Mouse (Mus musculus) embryonic facial prominence, embryonic 11.5 days (tissue): Measurements from ENCODE around the gene Phf1. TPM values are rescaled to one million over a fixed set of nuclear protein-coding genes. Genes with fewer than 3 reads are reported as not detected.
"Not testable (repeated sequence)": the region's sequence is repeated elsewhere in the genome, so short reads cannot be mapped to it uniquely, and the experiment has no call there.

Experiments
- ATAC-seq: fragments of 200-750 bp; cut with Nextera tagmentation; replicated peaks from 2 replicates; pipeline ENCODE4 v1.8.0; 2017; ENCODE audit warnings: low read depth; ENCODE audit not compliant: insufficient number of reproducible peaks, low FRiP score, low TSS enrichment
- DNase-seq: peaks from one replicate; pipeline ENCODE4 v3.0.0-alpha.2; 2015; ENCODE audit warnings: low spot score
- H3K27ac ChIP-seq: fragments of 300-500 bp; sonication (generic); replicated peaks from 2 replicates; pipeline ENCODE4 v1.5.1; 2014; ENCODE audit warnings: mild to moderate bottlenecking, low read depth, low read length, control low read depth
- H3K27me3 ChIP-seq: fragments of 300-500 bp; sonication (generic); 2 replicates; pipeline ENCODE4 v1.6.1; 2014; ENCODE audit warnings: mild to moderate bottlenecking, low read length, moderate library complexity, mixed read lengths; ENCODE audit not compliant: control insufficient read depth, insufficient read depth
- H3K36me3 ChIP-seq: fragments of 300-500 bp; sonication (generic); replicated peaks from 2 replicates; pipeline ENCODE4 v1.6.1; 2014; ENCODE audit warnings: low read depth, mild to moderate bottlenecking, low read length, moderate library complexity, mixed read lengths; ENCODE audit not compliant: control insufficient read depth, insufficient read depth
- H3K4me1 ChIP-seq: fragments of 300-500 bp; sonication (generic); 2 replicates; pipeline ENCODE4 v1.6.1; 2014; ENCODE audit warnings: low read length, mixed read lengths; ENCODE audit not compliant: control insufficient read depth, insufficient read depth
- H3K4me2 ChIP-seq: fragments of 300-500 bp; sonication (generic); 2 replicates; pipeline ENCODE4 v1.6.1; 2014; ENCODE audit warnings: low read depth, mild to moderate bottlenecking, control low read depth, low read length, moderate library complexity
- H3K4me3 ChIP-seq: fragments of 300-500 bp; sonication (generic); 2 replicates; pipeline ENCODE4 v1.5.1; 2014; ENCODE audit warnings: low read depth, low read length, control low read depth
- H3K9ac ChIP-seq: fragments of 300-500 bp; sonication (generic); replicated peaks from 2 replicates; pipeline ENCODE4 v1.6.1; 2014; ENCODE audit warnings: mild to moderate bottlenecking, control low read depth, low read length
- H3K9me3 ChIP-seq: fragments of 300-500 bp; sonication (generic); replicated peaks from 2 replicates; pipeline ENCODE4 v1.6.1; 2016; ENCODE audit warnings: mild to moderate bottlenecking, low read length, inconsistent platforms, mixed read lengths; ENCODE audit not compliant: control insufficient read depth
- WGBS: fragments of 180-500 bp; shearing (Covaris S2); extraction: QIAGEN DNeasy Blood & Tissue Kit; methylation state at CpG from one replicate; pipeline ENCODE4 v1.1.7; 2014; 5-methylcytosine and 5-hydroxymethylcytosine counted together
- polyA plus RNA-seq: library from polyadenylated mRNA; unstranded; fragments of >200 nt; fragmentation: Nextera tagmentation; extraction: Ambion mirVana; gene quantifications from 2 replicates; pipeline ENCODE4 v1.2.1, GENCODE M21; 2014

The Phf1 gene
- polyA plus RNA-seq, 1 experiment from 2014 or later, result 3.7 TPM

DNA sequence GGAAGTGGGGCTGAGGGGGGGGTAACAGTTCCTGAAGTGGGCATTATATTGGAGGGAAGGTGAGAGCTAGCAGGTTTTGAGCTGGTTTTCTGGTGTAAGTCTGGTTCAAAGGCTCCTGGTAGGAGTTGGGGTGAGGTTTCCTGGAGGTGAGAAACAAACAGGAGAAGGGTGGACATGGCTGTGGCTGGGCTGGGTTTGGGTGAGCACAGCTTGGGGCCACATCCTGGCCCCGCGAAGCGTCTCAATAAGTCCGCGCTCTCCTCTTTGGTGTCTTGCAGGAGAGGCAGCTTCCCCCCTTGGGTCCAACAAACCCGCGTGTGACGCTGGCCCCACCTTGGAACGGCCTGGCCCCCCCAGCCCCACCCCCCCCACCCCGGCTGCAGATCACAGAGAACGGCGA, 37.4 kb downstream of the Phf1 start:
- Histone ChIP-seq H3K9ac (no peak overlapping the region), H3K36me3 (peaks cover 2% of the 10 kb centered on the region), H3K27ac (no peak overlapping the region), H3K9me3 (no peaks in the 10 kb centered on the region), H3K27me3 (no peaks in the 10 kb centered on the region), H3K4me2 (no peak overlapping the region), H3K4me1 (peaks cover 10% of the 10 kb centered on the region; the same call in 1 of the 2 replicates), H3K4me3 (no peak overlapping the region)
- ATAC-seq (no peak), DNase-seq (no peak)
- WGBS, result 71% methylated on average over 7 of the region's 12 CpGs

DNA sequence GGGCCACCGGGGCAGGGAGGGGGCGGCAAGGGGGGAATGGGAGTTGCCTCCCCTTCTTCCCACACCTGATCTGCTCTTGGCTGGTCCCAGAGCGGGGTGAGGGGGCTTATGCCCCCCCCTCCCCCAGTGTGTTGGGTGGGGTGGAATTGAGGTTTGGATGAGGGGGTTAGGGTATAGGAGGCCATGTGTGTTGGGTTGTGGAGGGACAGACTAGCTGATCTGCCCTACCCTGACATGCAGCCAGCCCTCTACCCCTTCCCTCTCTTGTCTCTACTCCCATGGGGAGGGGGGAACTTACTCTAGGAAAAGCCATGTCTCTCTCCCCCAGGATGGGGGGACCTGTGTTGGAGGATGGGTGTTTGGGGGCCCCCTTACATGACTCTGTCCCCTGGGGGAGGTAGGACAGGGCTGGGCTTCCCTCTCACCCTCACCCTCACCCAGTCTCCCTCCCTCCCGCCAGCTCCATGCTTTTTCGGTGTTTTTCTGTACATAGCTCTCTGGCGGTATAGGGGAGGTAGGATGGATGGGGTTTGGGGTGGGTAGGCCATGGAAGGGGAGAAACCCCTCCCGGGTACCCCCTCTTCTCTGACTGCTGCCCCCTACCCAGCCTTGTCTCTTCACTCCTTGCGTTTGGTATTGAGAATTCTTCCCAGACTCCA, 38.5 kb downstream of the Phf1 start:
- H3K9me3 ChIP-seq, result no peaks in the 10 kb centered on the region
- H3K4me2 ChIP-seq, result peak overlapping the region; percentile 3
- no peaks in the 10 kb centered on the region for H3K27me3 ChIP-seq
- H3K9ac ChIP-seq, result peak overlapping the region; percentile 10; the same call in 1 of the 2 replicates
- ATAC-seq, result no peak
- no peak overlapping the region for H3K27ac ChIP-seq
- no peak for DNase-seq
- no peak overlapping the region for H3K4me3 ChIP-seq
- 40% methylated on average over 6 of the region's 8 CpGs for WGBS
- H3K4me1 ChIP-seq, result peaks cover 10% of the 10 kb centered on the region; the same call in 1 of the 2 replicates
- H3K36me3 ChIP-seq, result peaks cover 8% of the 10 kb centered on the region

DNA sequence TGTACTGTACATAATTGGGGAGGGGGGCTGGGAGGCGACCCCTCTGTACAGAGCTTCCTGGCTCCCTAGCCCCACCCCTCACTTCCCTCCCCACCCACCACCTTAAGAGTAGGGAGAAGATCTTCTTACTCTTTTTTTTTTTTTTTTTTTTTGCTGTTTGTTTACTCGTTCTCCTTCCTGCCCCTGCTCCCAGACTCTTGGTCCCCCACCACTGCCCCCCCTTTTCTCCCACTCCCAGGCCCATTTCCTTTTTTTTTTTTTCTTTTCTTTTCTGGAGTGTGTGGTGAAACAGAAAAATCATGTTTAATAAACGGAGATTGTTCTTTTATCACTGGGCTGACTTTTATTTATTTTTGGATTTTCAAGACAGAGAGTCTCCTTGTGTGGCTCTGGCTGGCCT, 39.3 kb downstream of the Phf1 start:
- H3K27ac ChIP-seq, result no peak overlapping the region; the same call in 1 of the 2 replicates
- DNase-seq (no peak), ATAC-seq (no peak)
- H3K4me1 ChIP-seq, result peaks cover 10% of the 10 kb centered on the region; the same call in 1 of the 2 replicates
- WGBS, result 5% methylated on average over 3 of the region's 3 CpGs
- peak overlapping the region; percentile 80 for H3K4me2 ChIP-seq
- H3K4me3 ChIP-seq, result peak overlapping the region; percentile 83
- peaks cover 7% of the 10 kb centered on the region for H3K36me3 ChIP-seq
- no peaks in the 10 kb centered on the region for H3K27me3 ChIP-seq
- no peaks in the 10 kb centered on the region for H3K9me3 ChIP-seq
- peak overlapping the region; percentile 81 for H3K9ac ChIP-seq

DNA sequence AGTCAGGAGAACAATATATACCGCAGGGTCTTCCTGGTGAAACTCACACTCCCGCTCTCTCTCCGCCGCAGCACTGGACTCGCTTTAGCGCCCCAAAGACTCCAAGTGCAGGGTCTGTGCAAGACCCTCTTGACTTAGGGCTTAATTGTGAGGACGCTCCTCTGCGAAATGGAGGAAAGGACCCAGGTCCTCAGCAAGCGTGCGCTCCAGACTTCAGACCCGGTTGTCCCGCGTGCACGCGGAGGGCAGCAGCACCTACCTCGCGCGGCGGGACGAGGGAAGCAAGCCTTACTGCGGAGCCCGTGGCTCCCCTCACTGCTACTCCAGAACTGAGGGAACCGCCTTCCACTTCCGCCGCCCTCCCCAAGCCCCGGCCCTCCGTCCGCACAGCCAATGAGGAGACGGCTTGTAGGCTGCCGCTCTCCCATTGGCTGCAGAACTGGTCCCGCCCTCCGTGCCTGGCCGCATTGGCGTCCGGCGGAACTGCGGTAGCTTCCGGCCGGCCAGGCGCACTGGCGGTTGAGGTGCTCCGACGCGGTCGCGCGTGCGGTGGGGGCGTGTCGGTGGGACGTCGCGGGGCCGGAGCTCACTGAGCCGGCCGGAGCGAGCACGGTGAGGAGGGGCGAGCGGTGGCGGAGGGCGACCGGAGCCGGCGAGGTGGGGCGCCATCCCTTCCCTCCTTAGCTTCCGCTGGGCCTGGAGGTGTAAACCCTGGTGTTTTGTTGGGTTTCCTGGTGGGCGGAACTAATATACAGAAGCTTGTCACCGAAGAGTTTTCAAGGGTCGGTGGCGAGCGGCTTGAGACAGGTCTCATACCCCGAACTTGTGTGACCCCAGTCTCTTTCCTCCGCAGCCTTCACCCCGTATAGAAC, 40.1 kb downstream of the Phf1 start, which contains the start of gene Zbtb9:
Zbtb9 (plus strand) TSS at position 465 of the 872 bp plus-strand sequence.
- Histone ChIP-seq H3K4me2 (peak within 1 kb of the TSS; percentile 80), H3K4me3 (peak within 1 kb of the TSS; percentile 83), H3K4me1 (peaks cover 10% of the 10 kb centered on the region; the same call in 1 of the 2 replicates), H3K27ac (peak within 1 kb of the TSS; percentile 78), H3K36me3 (peaks cover 11% of the 10 kb centered on the region), H3K27me3 (no peaks in the 10 kb centered on the region), H3K9ac (peak within 1 kb of the TSS; percentile 81), H3K9me3 (no peaks in the 10 kb centered on the region)
- DNase-seq (peak; percentile 97), ATAC-seq (peak; percentile 99)
- under 1% methylated on average over 75 of the region's 75 CpGs for WGBS

DNA sequence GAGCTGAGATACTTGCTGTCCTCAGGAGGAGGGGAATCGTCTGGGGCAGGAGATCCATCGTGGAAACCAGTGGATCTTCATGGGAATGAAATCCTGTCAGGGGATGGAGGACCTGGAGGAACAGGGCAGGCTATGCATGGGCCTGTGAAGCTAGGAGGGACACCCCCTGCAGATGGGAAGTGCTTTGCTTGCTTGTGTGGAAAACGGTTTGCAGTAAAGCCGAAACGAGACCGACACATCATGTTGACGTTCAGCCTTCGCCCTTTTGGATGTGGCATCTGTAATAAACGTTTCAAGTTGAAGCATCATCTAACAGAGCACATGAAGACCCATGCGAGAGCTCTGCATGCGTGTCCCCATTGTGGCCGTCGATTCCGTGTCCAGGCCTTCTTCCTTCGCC, 41.7 kb downstream of the Phf1 start:
- Histone ChIP-seq H3K4me2 (no peak overlapping the region; the same call in 1 of the 2 replicates), H3K4me1 (peaks cover 10% of the 10 kb centered on the region; the same call in 1 of the 2 replicates), H3K9me3 (no peaks in the 10 kb centered on the region), H3K27me3 (no peaks in the 10 kb centered on the region), H3K4me3 (no peak overlapping the region), H3K36me3 (peaks cover 12% of the 10 kb centered on the region), H3K27ac (no peak overlapping the region), H3K9ac (no peak overlapping the region)
- no peak for ATAC-seq
- no peak for DNase-seq
- 90% methylated on average over 15 of the region's 15 CpGs for WGBS

DNA sequence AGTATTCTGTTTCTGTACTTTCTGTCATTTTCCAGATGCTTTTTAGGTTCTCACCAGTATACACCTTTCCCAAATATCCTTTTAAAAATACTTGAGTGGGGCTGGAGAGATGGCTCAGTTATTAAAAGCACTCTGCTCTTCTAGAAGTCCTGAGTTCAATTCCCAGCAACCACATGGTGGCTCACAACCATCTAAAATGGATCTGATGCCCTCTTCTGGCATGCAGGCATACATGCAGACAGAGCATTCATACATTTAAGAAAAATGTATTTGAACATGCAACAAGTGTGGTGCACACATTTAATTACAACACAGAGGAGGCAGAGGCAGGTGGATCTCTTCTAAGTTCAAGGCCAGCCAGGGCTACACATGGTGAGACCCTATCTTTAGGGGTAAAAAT, 42.6 kb downstream of the Phf1 start:
- H3K4me3 ChIP-seq, result no peak overlapping the region

DNA sequence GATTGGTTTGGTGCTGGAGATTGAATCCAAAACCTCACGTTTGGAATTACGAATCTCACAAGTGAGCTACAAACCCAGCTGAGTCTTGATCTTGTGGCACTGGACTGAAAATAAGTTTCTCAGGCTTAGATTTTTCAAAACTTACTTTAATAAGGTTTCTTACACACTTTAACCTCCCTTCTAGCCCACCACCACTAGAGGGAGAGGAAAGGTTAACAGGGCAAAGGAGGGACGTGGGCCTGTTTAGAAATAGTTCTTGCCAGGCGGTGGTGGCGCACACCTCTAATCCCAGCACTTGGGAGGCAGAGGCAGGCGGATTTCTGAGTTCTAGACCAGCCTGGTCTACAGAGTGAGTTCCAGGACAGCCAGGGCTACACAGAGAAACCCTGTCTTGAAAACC, 44.5 kb downstream of the Phf1 start:
- 93% methylated on average over 6 of the region's 6 CpGs for WGBS
- not testable (repeated sequence) for H3K9ac ChIP-seq, H3K4me2 ChIP-seq, H3K27ac ChIP-seq, ATAC-seq, DNase-seq, H3K9me3 ChIP-seq, H3K27me3 ChIP-seq, H3K4me1 ChIP-seq, H3K4me3 ChIP-seq
- H3K36me3 ChIP-seq, result peaks cover 12% of the 10 kb centered on the region

More for the DNA sequence above, 42.6 kb downstream of the Phf1 start:
- no peaks in the 10 kb centered on the region for H3K9me3 ChIP-seq
- peaks cover 12% of the 10 kb centered on the region for H3K36me3 ChIP-seq
- H3K4me2 ChIP-seq, result no peak overlapping the region
- H3K27ac ChIP-seq, result no peak overlapping the region
- H3K4me1 ChIP-seq, result peaks cover 10% of the 10 kb centered on the region; the same call in 1 of the 2 replicates
- no peak for DNase-seq
- no peaks in the 10 kb centered on the region for H3K27me3 ChIP-seq
- H3K9ac ChIP-seq, result no peak overlapping the region
- ATAC-seq, result no peak

DNA sequence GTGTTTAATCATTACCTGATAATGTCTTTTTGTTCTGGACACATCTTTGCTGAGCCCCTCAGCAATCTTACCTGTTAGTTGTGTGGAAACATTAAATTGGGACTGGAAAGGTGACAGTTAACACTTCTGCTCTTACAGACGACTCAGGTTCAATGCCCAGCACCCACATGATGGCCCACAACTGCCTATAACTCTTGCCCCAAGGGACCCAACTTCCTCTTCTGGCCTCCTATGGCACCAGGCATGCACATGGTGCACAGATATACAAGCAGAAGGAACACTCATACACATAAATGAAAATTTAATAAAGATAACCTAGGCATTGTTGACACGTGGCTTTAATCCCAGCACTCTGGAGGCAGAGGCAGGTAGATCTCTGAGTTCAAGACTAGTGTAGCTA, 46.6 kb downstream of the Phf1 start:
- H3K27ac ChIP-seq, result no peak overlapping the region
- no peak overlapping the region for H3K4me2 ChIP-seq
- WGBS, result 87% methylated on average over 2 of the region's 2 CpGs
- H3K9ac ChIP-seq, result no peak overlapping the region
- no peaks in the 10 kb centered on the region for H3K27me3 ChIP-seq
- DNase-seq (no peak), ATAC-seq (no peak)
- H3K9me3 ChIP-seq, result no peaks in the 10 kb centered on the region
- H3K4me1 ChIP-seq, result no peaks in the 10 kb centered on the region
- peaks cover 12% of the 10 kb centered on the region for H3K36me3 ChIP-seq
- H3K4me3 ChIP-seq, result no peak overlapping the region
